Mouse (Mus musculus) E14TG2a.4 (cell line): ENCODE measurements around the gene Foxq1.

ENCODE experiments used
- CTCF ChIP-seq: conservative IDR thresholded peaks from 2 replicates; pipeline ENCODE4 v1.5.1; 2014; ENCODE audit warnings: low read length
- NANOG ChIP-seq: IDR thresholded peaks from 2 replicates; pipeline ENCODE4 v1.6.1; 2014; ENCODE audit warnings: borderline replicate concordance, low read length, mixed read lengths
- POU5F1 ChIP-seq: IDR thresholded peaks from 2 replicates; pipeline ENCODE4 v1.6.1; 2014; ENCODE audit warnings: low read length, borderline replicate concordance

- no peak for TF ChIP-seq CTCF
- TF ChIP-seq POU5F1, result no peak
- no peak for TF ChIP-seq NANOG
Measured at GRCm38 (mm10) chr13:31556964-31557767, 1.2 kb downstream of the Foxq1 start.
